Mouse (Mus musculus) embryonic facial prominence, embryonic 11.5 days (tissue): ENCODE measurements around the gene Cysrt1. TPM values are rescaled to one million over a fixed set of nuclear protein-coding genes. Genes with fewer than 3 reads are reported as not detected.
A peak's percentile ranks its signal among the peaks of the same experiment; 100 is the strongest.
"Not testable (repeated sequence)": the region's sequence is repeated elsewhere in the genome, so short reads cannot be mapped to it uniquely, and the experiment has no call there.

Experiments
- ATAC-seq: fragments of 200-750 bp; cut with Nextera tagmentation; replicated peaks from 2 replicates; pipeline ENCODE4 v1.8.0; 2017; ENCODE audit warnings: low read depth; ENCODE audit not compliant: insufficient number of reproducible peaks, low FRiP score, low TSS enrichment
- DNase-seq: peaks from one replicate; pipeline ENCODE4 v3.0.0-alpha.2; 2015; ENCODE audit warnings: low spot score
- H3K27ac ChIP-seq: fragments of 300-500 bp; sonication (generic); replicated peaks from 2 replicates; pipeline ENCODE4 v1.5.1; 2014; ENCODE audit warnings: mild to moderate bottlenecking, low read depth, low read length, control low read depth
- H3K27me3 ChIP-seq: fragments of 300-500 bp; sonication (generic); 2 replicates; pipeline ENCODE4 v1.6.1; 2014; ENCODE audit warnings: mild to moderate bottlenecking, low read length, moderate library complexity, mixed read lengths; ENCODE audit not compliant: control insufficient read depth, insufficient read depth
- H3K36me3 ChIP-seq: fragments of 300-500 bp; sonication (generic); replicated peaks from 2 replicates; pipeline ENCODE4 v1.6.1; 2014; ENCODE audit warnings: low read depth, mild to moderate bottlenecking, low read length, moderate library complexity, mixed read lengths; ENCODE audit not compliant: control insufficient read depth, insufficient read depth
- H3K4me1 ChIP-seq: fragments of 300-500 bp; sonication (generic); 2 replicates; pipeline ENCODE4 v1.6.1; 2014; ENCODE audit warnings: low read length, mixed read lengths; ENCODE audit not compliant: control insufficient read depth, insufficient read depth
- H3K4me2 ChIP-seq: fragments of 300-500 bp; sonication (generic); 2 replicates; pipeline ENCODE4 v1.6.1; 2014; ENCODE audit warnings: low read depth, mild to moderate bottlenecking, control low read depth, low read length, moderate library complexity
- H3K4me3 ChIP-seq: fragments of 300-500 bp; sonication (generic); 2 replicates; pipeline ENCODE4 v1.5.1; 2014; ENCODE audit warnings: low read depth, low read length, control low read depth
- H3K9ac ChIP-seq: fragments of 300-500 bp; sonication (generic); replicated peaks from 2 replicates; pipeline ENCODE4 v1.6.1; 2014; ENCODE audit warnings: mild to moderate bottlenecking, control low read depth, low read length
- H3K9me3 ChIP-seq: fragments of 300-500 bp; sonication (generic); replicated peaks from 2 replicates; pipeline ENCODE4 v1.6.1; 2016; ENCODE audit warnings: mild to moderate bottlenecking, low read length, inconsistent platforms, mixed read lengths; ENCODE audit not compliant: control insufficient read depth
- WGBS: fragments of 180-500 bp; shearing (Covaris S2); extraction: QIAGEN DNeasy Blood & Tissue Kit; methylation state at CpG from one replicate; pipeline ENCODE4 v1.1.7; 2014; 5-methylcytosine and 5-hydroxymethylcytosine counted together
- polyA plus RNA-seq: library from polyadenylated mRNA; unstranded; fragments of >200 nt; fragmentation: Nextera tagmentation; extraction: Ambion mirVana; gene quantifications from 2 replicates; pipeline ENCODE4 v1.2.1, GENCODE M21; 2014

Cysrt1 gene
- polyA plus RNA-seq, 1 experiment from 2014 or later = not detected

- H3K9ac ChIP-seq = peak overlapping the region; percentile 66
- H3K27me3 ChIP-seq = peaks cover 12% of the 10 kb centered on the region
- H3K4me1 ChIP-seq = peaks cover 9% of the 10 kb centered on the region
- no peak overlapping the region for H3K27ac ChIP-seq
- peak overlapping the region; percentile 93 for H3K4me2 ChIP-seq
- DNase-seq (peak; percentile 35), ATAC-seq (peak; percentile 3; the same call in 1 of the 2 replicates)
- no peaks in the 10 kb centered on the region for H3K9me3 ChIP-seq
- no peaks in the 10 kb centered on the region for H3K36me3 ChIP-seq
- H3K4me3 ChIP-seq = peak overlapping the region; percentile 66
- WGBS = under 1% methylated on average over 76 of the region's 82 CpGs
These were observed 20.8 kb upstream of the Cysrt1 start for GRCm38 (mm10) chr2:25262795-25263622.

- H3K4me3 ChIP-seq = peak within 1 kb of the TSS; percentile 66
- 0% methylated on average over 39 of the region's 39 CpGs for WGBS
- H3K4me2 ChIP-seq = peak within 1 kb of the TSS; percentile 93
- H3K9ac ChIP-seq = peak within 1 kb of the TSS; percentile 66
- ATAC-seq (peak; percentile 99), DNase-seq (peak; percentile 97)
- peaks cover 12% of the 10 kb centered on the region for H3K27me3 ChIP-seq
- H3K27ac ChIP-seq = no peak within 1 kb of the TSS
- H3K4me1 ChIP-seq = peaks cover 9% of the 10 kb centered on the region
- no peaks in the 10 kb centered on the region for H3K9me3 ChIP-seq
- no peaks in the 10 kb centered on the region for H3K36me3 ChIP-seq
These were observed 20.1 kb upstream of the Cysrt1 start, which contains the start of gene Tprn for GRCm38 (mm10) chr2:25262291-25262767. Tprn (plus strand) TSS chr2:25262618.

- ATAC-seq (no peak), DNase-seq (no peak)
- WGBS = 48% methylated on average over 12 of the region's 12 CpGs
- Histone ChIP-seq H3K27ac (no peak overlapping the region), H3K36me3 (no peaks in the 10 kb centered on the region), H3K4me1 (peaks cover 9% of the 10 kb centered on the region), H3K4me2 (peak overlapping the region; percentile 93), H3K27me3 (peaks cover 12% of the 10 kb centered on the region), H3K9ac (peak overlapping the region; percentile 29), H3K9me3 (no peaks in the 10 kb centered on the region), H3K4me3 (peak overlapping the region; percentile 66)
These were observed 19.6 kb upstream of the Cysrt1 start for GRCm38 (mm10) chr2:25261870-25262269.

GRCm38 (mm10) chr2:25258887-25259286 is 16.6 kb upstream of the Cysrt1 start:
- WGBS = 60% methylated on average over 2 of the region's 2 CpGs
- peaks cover 7% of the 10 kb centered on the region for H3K4me1 ChIP-seq

GRCm38 (mm10) chr2:25257250-25257649 is 15.0 kb upstream of the Cysrt1 start:
- not testable (repeated sequence) for H3K9ac ChIP-seq, DNase-seq, H3K4me1 ChIP-seq, H3K27ac ChIP-seq, ATAC-seq, H3K4me3 ChIP-seq, H3K4me2 ChIP-seq, H3K9me3 ChIP-seq, H3K36me3 ChIP-seq, H3K27me3 ChIP-seq
- 92% methylated on average over 5 of the region's 5 CpGs for WGBS

More at GRCm38 (mm10) chr2:25258887-25259286, 16.6 kb upstream of the Cysrt1 start:
- Histone ChIP-seq H3K4me2 (no peak overlapping the region), H3K36me3 (no peaks in the 10 kb centered on the region), H3K9ac (no peak overlapping the region), H3K27me3 (peaks cover 4% of the 10 kb centered on the region), H3K4me3 (no peak overlapping the region), H3K9me3 (no peaks in the 10 kb centered on the region), H3K27ac (no peak overlapping the region)
- DNase-seq = no peak
- ATAC-seq = no peak

GRCm38 (mm10) chr2:25256443-25257109 is 14.3 kb upstream of the Cysrt1 start:
- H3K4me1 ChIP-seq, H3K9me3 ChIP-seq, H3K36me3 ChIP-seq, H3K27ac ChIP-seq, ATAC-seq, H3K27me3 ChIP-seq, DNase-seq: not testable (repeated sequence)
- H3K4me2 ChIP-seq = peak overlapping the region; percentile 90
- WGBS = 66% methylated on average over 11 of the region's 12 CpGs
- peak overlapping the region; percentile 97; the same call in 1 of the 2 replicates for H3K4me3 ChIP-seq
- H3K9ac ChIP-seq = peak overlapping the region; percentile 89

GRCm38 (mm10) chr2:25255284-25255779 is 13.1 kb upstream of the Cysrt1 start, which contains the start of gene Tmem203:
Tmem203 (plus strand) TSS chr2:25255439.
- peak within 1 kb of the TSS; percentile 97 for H3K4me3 ChIP-seq
- under 1% methylated on average over 39 of the region's 39 CpGs for WGBS
- peak within 1 kb of the TSS; percentile 90 for H3K4me2 ChIP-seq
- no peaks in the 10 kb centered on the region for H3K9me3 ChIP-seq
- no peaks in the 10 kb centered on the region; the same call in 1 of the 2 replicates for H3K4me1 ChIP-seq
- no peaks in the 10 kb centered on the region for H3K36me3 ChIP-seq
- H3K27ac ChIP-seq = peak within 1 kb of the TSS; percentile 56; the same call in 1 of the 2 replicates
- ATAC-seq (peak; percentile 87), DNase-seq (peak; percentile 96)
- H3K27me3 ChIP-seq = no peaks in the 10 kb centered on the region
- H3K9ac ChIP-seq = peak within 1 kb of the TSS; percentile 89
